Mouse (Mus musculus) hindbrain, embryonic 12.5 days (tissue): ENCODE measurements around the gene Tifab. TPM values are rescaled to one million over a fixed set of nuclear protein-coding genes. Genes with fewer than 3 reads are reported as not detected.
A peak's percentile ranks its signal among the peaks of the same experiment; 100 is the strongest.

Experiments
- ATAC-seq: fragments of 200-750 bp; cut with Nextera tagmentation; 2 replicates; pipeline ENCODE4 v1.8.0; 2017; ENCODE audit warnings: moderate TSS enrichment; ENCODE audit not compliant: low FRiP score
- H3K27ac ChIP-seq: fragments of 300-500 bp; sonication (generic); 2 replicates; pipeline ENCODE4 v1.5.1; 2016; ENCODE audit warnings: mild to moderate bottlenecking
- H3K27me3 ChIP-seq: fragments of 300-500 bp; sonication (generic); 2 replicates; pipeline ENCODE4 v1.6.1; 2016; ENCODE audit warnings: mild to moderate bottlenecking
- H3K36me3 ChIP-seq: fragments of 300-500 bp; sonication (generic); 2 replicates; pipeline ENCODE4 v1.6.1; 2016; ENCODE audit warnings: mild to moderate bottlenecking
- H3K4me1 ChIP-seq: fragments of 300-500 bp; sonication (generic); 2 replicates; pipeline ENCODE4 v1.6.1; 2016
- H3K4me2 ChIP-seq: fragments of 300-500 bp; sonication (generic); replicated peaks from 2 replicates; pipeline ENCODE4 v1.6.1; 2016; ENCODE audit warnings: mild to moderate bottlenecking
- H3K4me3 ChIP-seq: fragments of 300-500 bp; sonication (generic); 2 replicates; pipeline ENCODE4 v1.5.1; 2016; ENCODE audit warnings: mild to moderate bottlenecking
- H3K9ac ChIP-seq: fragments of 300-500 bp; sonication (generic); 2 replicates; pipeline ENCODE4 v1.6.1; 2016; ENCODE audit warnings: mild to moderate bottlenecking, moderate library complexity
- H3K9me3 ChIP-seq: fragments of 300-500 bp; sonication (generic); replicated peaks from 2 replicates; pipeline ENCODE4 v1.6.1; 2016; ENCODE audit warnings: mild to moderate bottlenecking
- WGBS: fragments of 180-500 bp; shearing (Covaris S2); methylation state at CpG from one replicate; pipeline ENCODE4 v1.1.7; 2016; 5-methylcytosine and 5-hydroxymethylcytosine counted together
- polyA plus RNA-seq: library from polyadenylated mRNA; unstranded; fragments of >200 nt; fragmentation: Nextera tagmentation; extraction: Ambion mirVana; gene quantifications from 2 replicates; pipeline ENCODE4 v1.2.1, GENCODE M21; 2016

Tifab gene
- polyA plus RNA-seq, 1 experiment from 2014 or later, result 1.5 TPM

GRCm38 (mm10) chr13:56172106-56172505 lies 6.6 kb downstream of the Tifab start:
- 89% methylated on average over 7 of the region's 7 CpGs for WGBS
- Histone ChIP-seq H3K4me3 (no peak overlapping the region), H3K4me2 (no peak overlapping the region), H3K9ac (no peak overlapping the region), H3K36me3 (no peaks in the 10 kb centered on the region), H3K9me3 (no peaks in the 10 kb centered on the region), H3K4me1 (peaks cover 12% of the 10 kb centered on the region), H3K27me3 (0 out of 2 replicates have a peak, but pooled peaks cover 10% of the 10 kb centered on the region), H3K27ac (no peak overlapping the region)
- no peak for ATAC-seq

- WGBS, result 40% methylated on average over 3 of the region's 3 CpGs
- Histone ChIP-seq H3K4me2 (no peak overlapping the region), H3K27ac (peak overlapping the region; percentile 58; the same call in 1 of the 2 replicates), H3K4me1 (peaks cover 12% of the 10 kb centered on the region), H3K36me3 (no peaks in the 10 kb centered on the region), H3K9ac (no peak overlapping the region), H3K27me3 (0 out of 2 replicates have a peak, but pooled peaks cover 5% of the 10 kb centered on the region), H3K9me3 (no peaks in the 10 kb centered on the region), H3K4me3 (no peak overlapping the region)
- ATAC-seq, result no peak; the same call in 1 of the 2 replicates
These were observed 10.3 kb downstream of the Tifab start for GRCm38 (mm10) chr13:56168403-56168781.

DNA sequence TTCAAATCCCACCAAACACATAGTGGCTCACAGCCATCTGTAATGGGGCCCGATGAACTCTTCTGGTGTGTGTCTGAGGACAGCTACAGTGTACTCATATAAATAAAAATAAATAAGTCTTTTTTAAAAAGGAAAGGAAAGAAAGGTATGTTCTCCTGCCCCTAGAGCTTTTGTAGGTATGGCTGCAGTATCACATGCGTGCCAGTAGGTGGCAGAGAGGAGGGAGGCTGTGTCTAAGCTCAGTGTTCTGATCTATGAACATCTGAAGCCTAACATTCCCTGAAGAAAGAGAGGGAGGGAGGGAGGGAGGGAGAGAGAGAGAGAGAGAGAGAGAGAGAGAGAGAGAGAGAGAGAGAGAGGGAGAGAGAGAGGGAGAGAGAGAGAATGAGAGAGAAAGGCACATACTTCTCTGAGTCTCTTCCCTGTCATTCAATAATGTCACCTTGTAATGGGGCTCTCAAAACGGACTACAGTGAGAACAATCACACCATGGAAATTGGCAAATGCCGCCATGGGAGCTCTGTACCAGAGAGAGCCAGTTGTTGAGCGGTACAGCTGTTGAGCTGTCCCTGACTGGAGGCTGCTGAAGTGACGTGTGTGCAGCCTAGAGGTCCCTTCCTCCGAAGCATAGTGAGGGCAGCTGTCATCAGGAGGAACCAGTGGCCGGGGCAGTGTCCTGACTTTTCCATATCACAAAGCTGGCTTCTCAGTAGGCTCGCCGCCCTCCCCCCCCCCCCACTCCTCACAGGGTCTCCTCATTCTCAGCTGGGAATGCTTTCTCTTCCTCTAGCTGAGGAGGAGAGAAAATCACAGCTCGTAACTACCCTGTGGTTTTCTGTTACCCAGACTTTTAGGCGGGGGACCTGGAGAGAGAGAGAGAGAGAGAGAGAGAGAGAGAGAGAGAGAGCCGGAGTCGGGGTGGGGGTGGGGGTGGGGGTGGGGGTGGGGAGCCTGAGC lies 11.0 kb downstream of the Tifab start:
- no peaks in the 10 kb centered on the region for H3K9me3 ChIP-seq
- WGBS, result 26% methylated on average over 12 of the region's 14 CpGs
- no peak for ATAC-seq
- peak overlapping the region; percentile 58; the same call in 1 of the 2 replicates for H3K27ac ChIP-seq
- H3K27me3 ChIP-seq, result 0 out of 2 replicates have a peak, but pooled peaks cover 5% of the 10 kb centered on the region
- no peak overlapping the region for H3K9ac ChIP-seq
- no peak overlapping the region for H3K4me3 ChIP-seq
- peaks cover 12% of the 10 kb centered on the region for H3K4me1 ChIP-seq
- no peaks in the 10 kb centered on the region for H3K36me3 ChIP-seq
- no peak overlapping the region; the same call in 1 of the 2 replicates for H3K4me2 ChIP-seq

GRCm38 (mm10) chr13:56165561-56165960 lies 13.1 kb downstream of the Tifab start:
- no peak for ATAC-seq
- no peak overlapping the region for H3K4me3 ChIP-seq
- H3K4me1 ChIP-seq, result peaks cover 12% of the 10 kb centered on the region
- H3K4me2 ChIP-seq, result no peak overlapping the region
- H3K27ac ChIP-seq, result no peak overlapping the region
- no peaks in the 10 kb centered on the region for H3K9me3 ChIP-seq
- H3K9ac ChIP-seq, result no peak overlapping the region
- H3K36me3 ChIP-seq, result no peaks in the 10 kb centered on the region
- WGBS, result 91% methylated on average over 11 of the region's 11 CpGs
- no peaks in the 10 kb centered on the region for H3K27me3 ChIP-seq

GRCm38 (mm10) chr13:56164372-56164771 lies 14.3 kb downstream of the Tifab start:
- no peaks in the 10 kb centered on the region for H3K9me3 ChIP-seq
- no peak overlapping the region for H3K4me3 ChIP-seq
- H3K4me2 ChIP-seq, result no peak overlapping the region
- no peak for ATAC-seq
- H3K9ac ChIP-seq, result no peak overlapping the region
- 80% methylated on average over 3 of the region's 3 CpGs for WGBS
- no peaks in the 10 kb centered on the region for H3K27me3 ChIP-seq
- no peaks in the 10 kb centered on the region for H3K36me3 ChIP-seq
- H3K4me1 ChIP-seq, result peaks cover 18% of the 10 kb centered on the region
- no peak overlapping the region for H3K27ac ChIP-seq

DNA sequence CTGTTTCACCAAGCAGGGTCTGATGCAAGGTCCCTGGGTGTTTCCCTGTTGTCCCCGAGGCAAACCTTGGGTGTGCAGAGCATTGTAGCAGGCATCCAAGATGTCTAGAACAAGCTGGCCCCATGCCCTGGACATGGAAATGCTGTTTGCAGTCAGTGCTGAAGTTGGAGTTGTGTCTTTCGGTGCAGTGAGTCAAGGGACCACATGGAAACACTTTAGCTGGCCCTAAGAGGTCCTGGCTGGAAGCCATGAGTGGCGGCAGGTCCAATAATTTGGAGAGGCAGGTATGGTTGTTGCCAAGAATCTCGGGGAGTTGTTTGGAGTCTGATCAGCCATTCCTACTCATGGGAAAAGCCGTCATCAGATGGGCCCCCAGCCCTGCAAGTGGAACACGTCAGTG lies 14.9 kb downstream of the Tifab start:
- H3K9ac ChIP-seq, result no peak overlapping the region
- H3K4me3 ChIP-seq, result no peak overlapping the region
- H3K4me2 ChIP-seq, result no peak overlapping the region
- H3K27me3 ChIP-seq, result no peaks in the 10 kb centered on the region
- WGBS, result 71% methylated on average over 6 of the region's 6 CpGs
- ATAC-seq, result no peak
- peaks cover 21% of the 10 kb centered on the region for H3K4me1 ChIP-seq
- no peak overlapping the region for H3K27ac ChIP-seq
- H3K9me3 ChIP-seq, result no peaks in the 10 kb centered on the region
- H3K36me3 ChIP-seq, result no peaks in the 10 kb centered on the region

GRCm38 (mm10) chr13:56162859-56163258 lies 15.8 kb downstream of the Tifab start:
- H3K27ac ChIP-seq, result no peak overlapping the region
- no peak overlapping the region for H3K4me3 ChIP-seq
- H3K4me2 ChIP-seq, result no peak overlapping the region
- ATAC-seq, result no peak
- no peaks in the 10 kb centered on the region for H3K27me3 ChIP-seq
- 81% methylated on average over 6 of the region's 6 CpGs for WGBS
- no peaks in the 10 kb centered on the region for H3K36me3 ChIP-seq
- peaks cover 14% of the 10 kb centered on the region for H3K4me1 ChIP-seq
- H3K9ac ChIP-seq, result no peak overlapping the region
- no peaks in the 10 kb centered on the region for H3K9me3 ChIP-seq

DNA sequence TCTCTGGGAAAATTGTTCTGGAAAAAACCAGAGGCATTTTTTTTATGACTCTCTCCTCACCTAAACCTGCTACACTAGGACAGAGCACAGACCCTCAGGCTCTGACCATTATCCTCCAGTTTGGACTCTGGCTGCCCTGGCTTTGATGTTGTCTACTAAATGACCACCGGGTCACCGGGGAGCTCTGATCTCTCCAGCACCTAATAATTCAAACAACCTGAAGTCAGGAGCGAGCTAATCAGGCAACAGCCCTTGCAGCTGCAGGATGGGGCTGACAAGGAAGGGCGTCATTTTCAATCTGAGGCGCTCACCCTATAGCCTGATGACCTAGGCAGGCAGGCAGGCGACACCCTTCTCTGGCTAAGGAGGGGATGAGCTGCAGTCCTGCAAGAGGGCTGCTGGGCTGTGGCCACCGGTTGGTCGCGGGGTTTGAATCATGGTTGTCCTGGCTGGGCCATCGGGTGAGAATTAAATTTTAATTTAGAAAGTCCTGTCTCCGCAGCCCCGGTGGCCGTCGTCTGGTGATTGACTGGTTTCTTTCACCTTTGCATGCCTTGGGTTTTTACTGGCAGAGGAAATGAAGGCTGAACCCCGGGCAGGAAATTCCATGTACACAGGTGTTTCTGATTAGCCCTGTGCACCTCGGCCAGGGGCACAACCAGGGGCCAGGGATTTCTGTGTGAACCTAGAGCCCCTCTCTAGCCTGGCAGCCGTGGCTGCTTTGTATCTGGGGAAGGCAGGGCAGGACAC lies 18.9 kb downstream of the Tifab start:
- no peak for ATAC-seq
- Histone ChIP-seq H3K4me3 (no peak overlapping the region), H3K36me3 (no peaks in the 10 kb centered on the region), H3K4me1 (peaks cover 12% of the 10 kb centered on the region; the same call in 1 of the 2 replicates), H3K27ac (no peak overlapping the region), H3K4me2 (no peak overlapping the region), H3K9ac (no peak overlapping the region), H3K27me3 (no peaks in the 10 kb centered on the region), H3K9me3 (no peaks in the 10 kb centered on the region)
- 46% methylated on average over 17 of the region's 17 CpGs for WGBS

GRCm38 (mm10) chr13:56159016-56159601 lies 19.6 kb downstream of the Tifab start:
- H3K27me3 ChIP-seq, result no peaks in the 10 kb centered on the region
- no peak for ATAC-seq
- no peak overlapping the region for H3K9ac ChIP-seq
- no peak overlapping the region for H3K4me2 ChIP-seq
- H3K27ac ChIP-seq, result no peak overlapping the region
- no peaks in the 10 kb centered on the region for H3K9me3 ChIP-seq
- 77% methylated on average over 14 of the region's 14 CpGs for WGBS
- no peaks in the 10 kb centered on the region for H3K36me3 ChIP-seq
- H3K4me3 ChIP-seq, result no peak overlapping the region
- H3K4me1 ChIP-seq, result peaks cover 12% of the 10 kb centered on the region; the same call in 1 of the 2 replicates

GRCm38 (mm10) chr13:56155671-56156070 lies 23.0 kb downstream of the Tifab start:
- Histone ChIP-seq H3K36me3 (no peaks in the 10 kb centered on the region), H3K9ac (no peak overlapping the region), H3K4me3 (no peak overlapping the region), H3K27ac (no peak overlapping the region), H3K27me3 (no peaks in the 10 kb centered on the region), H3K4me2 (no peak overlapping the region), H3K9me3 (no peaks in the 10 kb centered on the region), H3K4me1 (peaks cover 21% of the 10 kb centered on the region; the same call in 1 of the 2 replicates)
- WGBS, result 69% methylated on average over 7 of the region's 7 CpGs
- ATAC-seq, result no peak

DNA sequence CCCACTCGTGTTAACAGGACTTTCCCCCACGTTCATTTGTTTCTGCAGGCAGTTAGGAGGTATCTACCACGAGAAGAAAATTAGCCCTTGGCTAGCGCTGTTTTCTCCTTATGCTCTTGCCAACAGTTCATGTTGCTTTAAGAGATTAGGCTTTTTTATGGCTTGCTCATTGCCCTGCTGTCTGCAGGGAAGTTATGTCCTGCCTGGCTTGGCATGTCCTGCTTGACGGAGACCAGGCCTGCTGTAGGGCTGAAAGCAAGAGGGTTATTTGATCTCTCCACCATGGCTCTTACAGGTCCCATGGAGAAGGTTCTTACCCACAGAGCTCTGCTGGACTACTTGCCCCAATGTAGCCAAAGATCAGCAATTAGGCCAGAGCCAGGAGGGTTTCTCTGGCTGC lies 23.6 kb downstream of the Tifab start:
- Histone ChIP-seq H3K27ac (no peak overlapping the region), H3K4me1 (peaks cover 19% of the 10 kb centered on the region; the same call in 1 of the 2 replicates), H3K4me3 (no peak overlapping the region), H3K36me3 (no peaks in the 10 kb centered on the region), H3K9me3 (no peaks in the 10 kb centered on the region), H3K9ac (no peak overlapping the region), H3K27me3 (no peaks in the 10 kb centered on the region), H3K4me2 (no peak overlapping the region)
- 86% methylated on average over 5 of the region's 5 CpGs for WGBS
- ATAC-seq, result no peak
